Mouse (Mus musculus): ENCODE measurements around the gene Itpr1. TPM values are rescaled to one million over a fixed set of nuclear protein-coding genes. Genes with fewer than 3 reads are reported as not detected.

The Itpr1 gene
- polyA plus RNA-seq, 1 experiment from 2014 or later = 15.6 TPM

DNA sequence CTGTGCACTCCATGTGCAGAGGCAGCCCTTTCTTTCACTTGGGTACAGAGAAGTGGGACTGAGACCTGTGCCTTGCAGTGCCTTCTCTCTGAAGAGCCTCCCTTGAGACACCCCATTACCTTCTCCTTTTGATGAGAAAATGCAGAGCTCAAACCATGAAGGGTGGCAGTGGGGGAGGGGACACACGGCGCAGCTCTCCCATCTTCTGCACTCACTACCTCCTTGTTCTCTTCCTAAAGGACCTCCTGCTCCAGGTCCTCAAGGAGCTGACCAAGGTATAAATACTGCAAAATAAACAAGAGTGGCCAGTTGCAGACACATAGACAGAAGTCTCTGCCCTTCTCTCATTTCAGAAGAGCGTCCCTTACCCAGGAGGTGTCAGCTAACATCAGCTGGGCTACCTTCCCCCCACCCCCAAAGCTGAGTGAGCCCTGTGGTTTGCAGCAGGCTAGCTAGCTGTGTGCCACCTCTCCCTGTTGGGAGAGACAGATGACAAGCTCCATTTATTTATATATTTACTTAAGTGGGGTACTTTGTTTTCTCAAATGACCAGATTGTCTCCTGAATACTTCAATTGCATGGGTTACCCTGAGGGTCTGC, 255.4 kb downstream of the Itpr1 start:
- DNase-seq (ENCODE audit: low spot score) (no peak), ATAC-seq (replicated peaks; ENCODE audit: low FRiP score, low TSS enrichment, low read depth) (no peak)
- no peaks in the 10 kb centered on the region for H3K27me3 ChIP-seq (replicated peaks; ENCODE audit: control insufficient read depth, insufficient read depth, low read length)
- no peak overlapping the region for H3K4me3 ChIP-seq (ENCODE audit: low read depth, low read length)
- 39% methylated on average over 3 of the region's 3 CpGs for WGBS
- peaks cover 1% of the 10 kb centered on the region; the same call in 1 of the 2 replicates for H3K36me3 ChIP-seq (ENCODE audit: control insufficient read depth, insufficient read depth, low read length)
- no peak overlapping the region for H3K27ac ChIP-seq (ENCODE audit: low read depth)
- H3K4me2 ChIP-seq (ENCODE audit: low read length) = no peak overlapping the region
- peaks cover 6% of the 10 kb centered on the region; the same call in 1 of the 2 replicates for H3K4me1 ChIP-seq (replicated peaks; ENCODE audit: control insufficient read depth, insufficient read depth, low read length)
- no peaks in the 10 kb centered on the region for H3K9me3 ChIP-seq (ENCODE audit: control insufficient read depth, low read length)
- no peak overlapping the region for H3K9ac ChIP-seq (ENCODE audit: low read length)

DNA sequence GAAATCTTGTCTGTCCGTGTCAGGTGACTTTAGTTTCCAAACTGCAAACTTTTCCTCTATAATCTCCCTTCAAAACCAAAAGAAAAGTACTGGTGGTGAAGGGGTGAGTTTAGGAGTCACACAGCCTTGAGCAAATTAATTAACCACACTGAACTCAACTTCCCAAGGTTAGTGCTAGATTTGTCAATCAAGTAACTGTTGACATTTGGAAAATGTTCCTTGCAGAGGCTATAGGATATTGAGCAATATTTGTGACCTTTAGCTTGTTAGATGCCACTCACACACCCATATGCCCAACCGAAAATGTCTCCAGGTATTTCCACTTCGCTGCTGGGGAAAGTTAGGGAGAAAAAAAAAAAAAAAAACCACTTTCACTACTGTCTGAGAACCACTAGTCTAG, 259.0 kb downstream of the Itpr1 start:
- ATAC-seq (replicated peaks; ENCODE audit: low FRiP score, low TSS enrichment, low read depth) (no peak), DNase-seq (ENCODE audit: low spot score) (no peak)
- no peak overlapping the region for H3K4me2 ChIP-seq (ENCODE audit: low read length)
- 93% methylated on average over 3 of the region's 3 CpGs for WGBS
- no peak overlapping the region for H3K4me3 ChIP-seq (ENCODE audit: low read depth, low read length)
- no peak overlapping the region for H3K9ac ChIP-seq (ENCODE audit: low read length)
- no peaks in the 10 kb centered on the region for H3K9me3 ChIP-seq (ENCODE audit: control insufficient read depth, low read length)
- no peaks in the 10 kb centered on the region for H3K27me3 ChIP-seq (replicated peaks; ENCODE audit: control insufficient read depth, insufficient read depth, low read length)
- peaks cover 6% of the 10 kb centered on the region; the same call in 1 of the 2 replicates for H3K4me1 ChIP-seq (replicated peaks; ENCODE audit: control insufficient read depth, insufficient read depth, low read length)
- no peak overlapping the region for H3K27ac ChIP-seq (ENCODE audit: low read depth)
- H3K36me3 ChIP-seq (ENCODE audit: control insufficient read depth, insufficient read depth, low read length) = peaks cover 8% of the 10 kb centered on the region; the same call in 1 of the 2 replicates

DNA sequence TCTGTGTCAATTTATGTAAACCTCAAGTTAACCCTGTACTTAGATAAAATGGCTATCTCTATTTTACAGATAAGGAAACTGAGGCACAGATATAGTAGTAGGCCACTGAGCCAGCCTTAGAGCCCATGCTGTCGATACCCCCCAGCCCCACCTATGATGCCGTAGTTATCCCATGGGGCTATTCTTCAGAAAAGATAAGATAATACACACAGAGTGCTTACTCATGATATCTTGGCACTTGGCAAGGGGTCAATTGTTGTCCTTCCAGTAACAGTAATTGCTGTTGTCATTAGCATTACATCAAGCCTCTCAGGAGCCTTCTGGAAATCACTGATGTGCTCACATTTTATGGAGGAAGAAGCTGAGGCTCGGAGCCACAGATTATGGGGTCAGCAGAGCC, 259.9 kb downstream of the Itpr1 start:
- no peak overlapping the region for H3K27ac ChIP-seq (ENCODE audit: low read depth)
- H3K27me3 ChIP-seq (replicated peaks; ENCODE audit: control insufficient read depth, insufficient read depth, low read length) = no peaks in the 10 kb centered on the region
- peaks cover 10% of the 10 kb centered on the region; the same call in 1 of the 2 replicates for H3K4me1 ChIP-seq (replicated peaks; ENCODE audit: control insufficient read depth, insufficient read depth, low read length)
- H3K9me3 ChIP-seq (ENCODE audit: control insufficient read depth, low read length) = no peaks in the 10 kb centered on the region
- no peak overlapping the region for H3K4me2 ChIP-seq (ENCODE audit: low read length)
- ATAC-seq (replicated peaks; ENCODE audit: low FRiP score, low TSS enrichment, low read depth) (no peak), DNase-seq (ENCODE audit: low spot score) (no peak)
- peaks cover 8% of the 10 kb centered on the region; the same call in 1 of the 2 replicates for H3K36me3 ChIP-seq (ENCODE audit: control insufficient read depth, insufficient read depth, low read length)
- no peak overlapping the region for H3K9ac ChIP-seq (ENCODE audit: low read length)
- WGBS = 71% methylated on average over 3 of the region's 3 CpGs
- no peak overlapping the region for H3K4me3 ChIP-seq (ENCODE audit: low read depth, low read length)

DNA sequence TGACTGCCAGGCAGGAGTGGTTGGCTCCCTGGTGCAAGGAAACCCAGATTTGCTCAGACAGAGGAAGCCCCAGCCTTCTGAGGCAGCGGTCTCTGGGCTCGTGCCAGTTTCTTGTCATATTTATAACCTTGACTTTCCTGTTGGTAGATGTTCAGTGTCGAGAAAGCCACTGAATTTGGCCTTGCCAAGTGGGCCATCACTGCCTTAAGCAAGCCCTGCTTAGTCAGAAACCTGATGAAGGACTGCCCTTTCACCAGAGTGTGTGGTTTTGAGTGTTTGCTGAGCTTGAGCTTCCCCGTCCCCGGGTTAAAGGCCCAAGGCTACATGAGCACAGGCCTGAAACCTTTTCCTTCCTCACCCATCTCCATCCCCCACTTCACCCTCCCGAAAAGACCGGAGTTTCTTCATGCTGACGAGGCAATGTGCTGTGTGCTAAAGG, 263.9 kb downstream of the Itpr1 start:
- DNase-seq (ENCODE audit: low spot score) (no peak), ATAC-seq (replicated peaks; ENCODE audit: low FRiP score, low TSS enrichment, low read depth) (no peak)
- Histone ChIP-seq H3K4me1 (replicated peaks; ENCODE audit: control insufficient read depth, insufficient read depth, low read length) (0 out of 2 replicates have a peak, but pooled peaks cover 4% of the 10 kb centered on the region), H3K4me3 (ENCODE audit: low read depth, low read length) (no peak overlapping the region), H3K27ac (ENCODE audit: low read depth) (no peak overlapping the region), H3K36me3 (ENCODE audit: control insufficient read depth, insufficient read depth, low read length) (peaks cover 18% of the 10 kb centered on the region; the same call in 1 of the 2 replicates), H3K27me3 (replicated peaks; ENCODE audit: control insufficient read depth, insufficient read depth, low read length) (no peaks in the 10 kb centered on the region), H3K9ac (ENCODE audit: low read length) (no peak overlapping the region), H3K4me2 (ENCODE audit: low read length) (no peak overlapping the region), H3K9me3 (ENCODE audit: control insufficient read depth, low read length) (no peaks in the 10 kb centered on the region)
- WGBS = 64% methylated on average over 8 of the region's 8 CpGs

DNA sequence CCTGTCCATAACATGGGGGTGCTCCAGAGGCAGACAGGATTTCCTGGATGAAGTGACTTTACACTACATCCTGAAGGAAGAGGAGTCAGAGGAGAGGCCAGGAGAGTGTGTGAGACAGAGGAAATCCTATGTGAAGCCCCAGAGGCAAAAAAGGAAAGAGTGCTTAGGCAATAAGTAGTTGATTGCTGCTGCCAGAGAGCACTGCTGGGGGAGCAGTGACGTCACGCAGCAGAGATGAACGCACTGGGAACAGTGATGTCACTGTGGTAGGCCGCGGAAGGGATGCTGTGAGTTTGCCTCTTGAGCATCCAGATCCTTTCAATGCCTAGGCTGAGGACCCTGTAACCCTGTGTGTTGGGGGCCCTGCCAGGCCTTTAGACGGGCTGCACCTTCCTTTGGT, 264.7 kb downstream of the Itpr1 start:
- H3K27ac ChIP-seq (ENCODE audit: low read depth) = no peak overlapping the region

DNA sequence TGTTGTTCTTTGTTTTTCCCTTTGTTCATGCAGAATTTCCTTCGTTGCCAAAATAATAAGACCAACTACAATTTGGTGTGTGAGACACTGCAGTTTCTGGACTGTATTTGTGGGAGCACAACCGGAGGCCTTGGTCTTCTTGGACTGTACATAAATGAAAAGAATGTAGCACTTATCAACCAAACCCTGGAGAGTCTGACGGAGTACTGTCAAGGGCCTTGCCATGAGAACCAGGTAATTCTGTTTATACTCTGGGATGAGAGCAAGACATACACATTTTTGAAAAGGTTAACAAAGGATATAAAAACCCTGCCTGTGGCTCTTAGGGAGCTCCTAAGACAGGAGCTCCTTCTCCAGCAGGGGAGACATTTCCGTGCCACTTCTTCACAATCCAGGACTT, 268.3 kb downstream of the Itpr1 start:
- Histone ChIP-seq H3K9ac (ENCODE audit: low read length) (no peak overlapping the region), H3K4me2 (ENCODE audit: low read length) (no peak overlapping the region), H3K4me3 (ENCODE audit: low read depth, low read length) (no peak overlapping the region), H3K27me3 (replicated peaks; ENCODE audit: control insufficient read depth, insufficient read depth, low read length) (no peaks in the 10 kb centered on the region), H3K4me1 (replicated peaks; ENCODE audit: control insufficient read depth, insufficient read depth, low read length) (0 out of 2 replicates have a peak, but pooled peaks cover 4% of the 10 kb centered on the region), H3K27ac (ENCODE audit: low read depth) (no peak overlapping the region), H3K36me3 (ENCODE audit: control insufficient read depth, insufficient read depth, low read length) (peaks cover 17% of the 10 kb centered on the region; the same call in 1 of the 2 replicates), H3K9me3 (ENCODE audit: control insufficient read depth, low read length) (no peaks in the 10 kb centered on the region)
- DNase-seq (ENCODE audit: low spot score) (no peak), ATAC-seq (replicated peaks; ENCODE audit: low FRiP score, low TSS enrichment, low read depth) (no peak)
- WGBS = 93% methylated on average over 4 of the region's 4 CpGs

More for the DNA sequence above, 264.7 kb downstream of the Itpr1 start:
- ATAC-seq (replicated peaks; ENCODE audit: low FRiP score, low TSS enrichment, low read depth) = no peak
- Histone ChIP-seq H3K9me3 (ENCODE audit: control insufficient read depth, low read length) (no peaks in the 10 kb centered on the region), H3K4me1 (replicated peaks; ENCODE audit: control insufficient read depth, insufficient read depth, low read length) (0 out of 2 replicates have a peak, but pooled peaks cover 4% of the 10 kb centered on the region), H3K4me2 (ENCODE audit: low read length) (no peak overlapping the region), H3K9ac (ENCODE audit: low read length) (no peak overlapping the region), H3K27me3 (replicated peaks; ENCODE audit: control insufficient read depth, insufficient read depth, low read length) (no peaks in the 10 kb centered on the region), H3K4me3 (ENCODE audit: low read depth, low read length) (no peak overlapping the region), H3K36me3 (ENCODE audit: control insufficient read depth, insufficient read depth, low read length) (peaks cover 19% of the 10 kb centered on the region; the same call in 1 of the 2 replicates)
- DNase-seq (ENCODE audit: low spot score) = no peak
- 86% methylated on average over 6 of the region's 6 CpGs for WGBS

DNA sequence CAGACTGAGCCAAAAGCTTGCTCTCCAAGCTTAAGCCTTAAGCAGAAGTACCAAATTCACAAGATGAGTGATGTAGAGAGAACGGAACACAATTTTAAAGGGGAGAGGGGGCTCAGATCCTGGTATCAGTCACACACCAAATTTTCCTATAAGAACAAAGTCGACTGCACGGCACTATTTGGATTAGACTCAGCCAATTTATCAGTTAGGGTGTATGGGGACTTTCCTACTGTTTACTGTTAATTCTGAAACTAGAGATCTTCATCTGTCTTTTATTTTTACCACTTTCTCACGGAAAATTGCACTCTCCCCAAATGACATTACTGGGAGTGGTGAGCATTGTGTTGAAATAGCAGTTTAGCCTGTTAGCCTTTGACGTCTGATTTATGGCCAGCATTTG, 269.6 kb downstream of the Itpr1 start:
- H3K36me3 ChIP-seq (ENCODE audit: control insufficient read depth, insufficient read depth, low read length) = peaks cover 17% of the 10 kb centered on the region; the same call in 1 of the 2 replicates
- DNase-seq (ENCODE audit: low spot score) (no peak), ATAC-seq (replicated peaks; ENCODE audit: low FRiP score, low TSS enrichment, low read depth) (no peak)
- H3K9me3 ChIP-seq (ENCODE audit: control insufficient read depth, low read length) = no peaks in the 10 kb centered on the region
- H3K4me1 ChIP-seq (replicated peaks; ENCODE audit: control insufficient read depth, insufficient read depth, low read length) = peaks cover 6% of the 10 kb centered on the region; the same call in 1 of the 2 replicates
- H3K27me3 ChIP-seq (replicated peaks; ENCODE audit: control insufficient read depth, insufficient read depth, low read length) = no peaks in the 10 kb centered on the region
- no peak overlapping the region for H3K4me2 ChIP-seq (ENCODE audit: low read length)
- H3K4me3 ChIP-seq (ENCODE audit: low read depth, low read length) = no peak overlapping the region
- H3K9ac ChIP-seq (ENCODE audit: low read length) = no peak overlapping the region
- H3K27ac ChIP-seq (ENCODE audit: low read depth) = no peak overlapping the region
- 78% methylated on average over 5 of the region's 5 CpGs for WGBS

DNA sequence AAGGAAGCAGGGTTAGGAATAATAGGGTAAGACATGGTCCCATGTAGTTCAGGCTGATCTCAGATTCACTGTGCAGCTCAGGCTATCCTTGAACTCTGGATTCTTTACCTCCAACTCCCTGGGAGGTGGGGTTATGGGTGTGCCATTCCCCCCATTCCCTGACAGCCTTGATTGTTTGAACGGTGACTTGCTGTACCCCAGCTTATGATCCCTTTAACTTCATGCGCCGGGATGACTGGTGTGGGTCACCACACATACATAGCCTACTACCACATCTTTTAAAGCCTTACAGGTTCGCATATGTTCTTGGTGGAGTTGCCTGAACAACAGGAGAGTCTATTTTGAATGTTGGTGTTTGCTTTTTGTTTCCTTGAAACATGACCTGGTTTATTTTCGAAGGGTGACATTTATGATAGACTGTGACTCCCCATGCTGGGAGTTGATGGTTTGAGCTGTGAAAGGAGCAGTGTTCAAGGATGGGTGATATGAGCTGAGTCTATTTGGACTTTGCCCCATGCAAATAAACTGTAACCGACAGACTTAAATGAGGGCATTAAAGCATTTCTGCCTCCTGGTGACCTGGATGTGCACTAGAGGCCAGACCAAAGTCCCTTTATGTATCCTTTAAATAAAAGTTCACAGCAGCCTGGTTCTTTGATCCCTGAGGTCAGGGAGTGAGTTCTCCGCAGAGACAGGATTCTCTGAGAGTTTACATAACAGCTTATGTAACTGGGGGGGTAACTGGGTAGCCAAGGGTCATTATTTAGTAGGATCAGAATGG, 273.5 kb downstream of the Itpr1 start:
- ATAC-seq (replicated peaks; ENCODE audit: low FRiP score, low TSS enrichment, low read depth) (peak; percentile 65), DNase-seq (ENCODE audit: low spot score) (no peak)
- H3K4me3 ChIP-seq (ENCODE audit: low read depth, low read length) = no peak overlapping the region
- H3K27me3 ChIP-seq (replicated peaks; ENCODE audit: control insufficient read depth, insufficient read depth, low read length) = no peaks in the 10 kb centered on the region
- H3K9me3 ChIP-seq (ENCODE audit: control insufficient read depth, low read length) = no peaks in the 10 kb centered on the region
- no peak overlapping the region for H3K9ac ChIP-seq (ENCODE audit: low read length)
- peaks cover 28% of the 10 kb centered on the region for H3K36me3 ChIP-seq (ENCODE audit: control insufficient read depth, insufficient read depth, low read length)
- H3K4me2 ChIP-seq (ENCODE audit: low read length) = no peak overlapping the region
- peaks cover 9% of the 10 kb centered on the region for H3K4me1 ChIP-seq (replicated peaks; ENCODE audit: control insufficient read depth, insufficient read depth, low read length)
- H3K27ac ChIP-seq (ENCODE audit: low read depth) = 0 out of 2 replicates have a peak overlapping the region, but pooled peaks have one; percentile 47
- WGBS = 72% methylated on average over 7 of the region's 7 CpGs

Data from intestine, embryonic 14.5 days (tissue).